Mouse (Mus musculus) myocyte (in vitro differentiated cells): Measurements from ENCODE around the gene Atp5j2.

ENCODE experiments used
- MAX ChIP-seq: IDR thresholded peaks from one replicate; pipeline ENCODE4 v1.6.1; 2011; ENCODE audit warnings: low read depth, mild to moderate bottlenecking, control low read depth
- POLR2A ChIP-seq: IDR thresholded peaks from one replicate; pipeline ENCODE4 v1.6.1; 2011; ENCODE audit warnings: low read depth, mild to moderate bottlenecking, control low read depth, moderate library complexity; ENCODE audit not compliant: insufficient read length

DNA sequence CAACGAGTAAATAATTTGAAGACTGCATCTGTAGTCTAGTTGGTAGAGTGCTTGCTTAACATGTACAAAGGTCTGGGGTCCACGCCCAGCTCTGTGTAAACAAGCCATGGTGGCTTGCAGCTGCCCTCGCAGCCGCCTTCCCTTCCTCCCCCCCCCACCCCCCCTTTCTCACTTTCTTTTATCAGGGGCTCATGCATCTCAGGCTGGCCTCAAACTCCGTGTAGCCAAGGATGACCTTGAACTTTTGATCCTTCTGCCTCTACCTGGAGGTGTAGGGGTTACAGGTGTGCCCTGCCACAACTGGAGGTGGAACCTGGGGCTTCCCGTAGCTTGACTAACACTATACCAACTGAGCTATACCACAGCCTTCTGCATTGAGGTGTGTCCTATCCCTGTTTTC, 25.9 kb upstream of the Atp5j2 start:
- no peak for TF ChIP-seq MAX
- no peak for TF ChIP-seq POLR2A
